Mouse (Mus musculus): ENCODE measurements around the gene Nacc2. TPM values are rescaled to one million over a fixed set of nuclear protein-coding genes. Genes with fewer than 3 reads are reported as not detected.

The Nacc2 gene
- polyA plus RNA-seq, 1 experiment from 2014 or later: 9.0 TPM

GRCm38 (mm10) chr2:26048816-26049215, 74.2 kb downstream of the Nacc2 start:
- Histone ChIP-seq H3K4me2 (replicated peaks) (no peak overlapping the region), H3K4me1 (no peaks in the 10 kb centered on the region), H3K9me3 (replicated peaks) (no peaks in the 10 kb centered on the region), H3K27me3 (no peaks in the 10 kb centered on the region), H3K9ac (no peak overlapping the region), H3K4me3 (replicated peaks) (no peak overlapping the region), H3K36me3 (no peaks in the 10 kb centered on the region), H3K27ac (replicated peaks) (no peak overlapping the region)
- no peak for ATAC-seq (ENCODE audit: insufficient number of reproducible peaks, low FRiP score, low TSS enrichment, low read depth)
- WGBS: 53% methylated on average over 5 of the region's 5 CpGs

DNA sequence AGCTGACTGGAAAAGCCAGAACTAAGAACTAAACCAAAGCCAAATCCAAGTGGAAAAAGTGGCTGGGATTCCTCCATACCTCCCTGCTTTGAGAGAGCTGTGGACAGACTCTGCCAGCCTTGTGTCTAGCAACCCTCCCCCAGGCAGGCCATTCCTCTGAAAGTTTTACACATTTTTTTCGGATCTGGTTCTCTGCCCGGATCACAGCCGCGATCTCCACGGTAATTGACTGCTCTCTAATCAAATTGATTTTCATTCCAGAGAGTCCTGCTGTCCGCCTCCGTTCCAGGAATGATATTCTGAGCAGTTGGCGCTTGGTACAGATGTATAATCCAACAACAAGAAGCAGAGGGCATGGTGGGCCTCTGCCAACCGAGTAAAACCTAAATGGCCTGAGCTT, 78.8 kb downstream of the Nacc2 start:
- Histone ChIP-seq H3K36me3 (no peaks in the 10 kb centered on the region), H3K9me3 (replicated peaks) (no peaks in the 10 kb centered on the region)
- no peak for ATAC-seq (ENCODE audit: insufficient number of reproducible peaks, low FRiP score, low TSS enrichment, low read depth)

DNA sequence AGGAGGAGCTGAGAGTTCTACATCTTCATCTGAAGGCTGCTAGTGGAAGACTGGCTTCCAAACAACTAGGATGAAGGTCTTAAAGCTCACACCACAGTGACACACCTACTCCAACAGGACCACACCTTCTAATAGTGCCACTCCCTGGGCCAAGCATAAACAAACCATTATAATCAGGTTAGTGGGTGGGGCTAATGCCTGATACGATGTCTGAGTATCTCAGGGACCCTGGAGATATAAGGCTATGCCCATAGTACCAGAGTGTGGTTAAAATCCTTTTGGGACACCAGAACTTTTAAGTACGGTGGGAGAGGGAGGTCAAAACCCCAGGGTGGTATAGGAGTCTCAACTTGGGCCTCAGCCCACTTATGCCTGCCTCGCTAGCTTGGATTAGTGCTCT, 80.4 kb downstream of the Nacc2 start:
- no peak overlapping the region for H3K9ac ChIP-seq
- H3K36me3 ChIP-seq: no peaks in the 10 kb centered on the region
- H3K4me1 ChIP-seq: peaks cover 4% of the 10 kb centered on the region; the same call in 1 of the 2 replicates
- ATAC-seq (ENCODE audit: insufficient number of reproducible peaks, low FRiP score, low TSS enrichment, low read depth): no peak
- no peaks in the 10 kb centered on the region for H3K9me3 ChIP-seq (replicated peaks)
- no peak overlapping the region for H3K4me3 ChIP-seq (replicated peaks)
- H3K27ac ChIP-seq (replicated peaks): no peak overlapping the region
- H3K27me3 ChIP-seq: no peaks in the 10 kb centered on the region
- 73% methylated on average over 3 of the region's 3 CpGs for whole genome bisulfite sequencing
- H3K4me2 ChIP-seq (replicated peaks): no peak overlapping the region

More for the DNA sequence above, 78.8 kb downstream of the Nacc2 start:
- Histone ChIP-seq H3K9ac (no peak overlapping the region), H3K27me3 (no peaks in the 10 kb centered on the region), H3K4me2 (replicated peaks) (no peak overlapping the region), H3K4me1 (peaks cover 4% of the 10 kb centered on the region; the same call in 1 of the 2 replicates), H3K27ac (replicated peaks) (no peak overlapping the region), H3K4me3 (replicated peaks) (no peak overlapping the region)
- WGBS: 57% methylated on average over 9 of the region's 9 CpGs

DNA sequence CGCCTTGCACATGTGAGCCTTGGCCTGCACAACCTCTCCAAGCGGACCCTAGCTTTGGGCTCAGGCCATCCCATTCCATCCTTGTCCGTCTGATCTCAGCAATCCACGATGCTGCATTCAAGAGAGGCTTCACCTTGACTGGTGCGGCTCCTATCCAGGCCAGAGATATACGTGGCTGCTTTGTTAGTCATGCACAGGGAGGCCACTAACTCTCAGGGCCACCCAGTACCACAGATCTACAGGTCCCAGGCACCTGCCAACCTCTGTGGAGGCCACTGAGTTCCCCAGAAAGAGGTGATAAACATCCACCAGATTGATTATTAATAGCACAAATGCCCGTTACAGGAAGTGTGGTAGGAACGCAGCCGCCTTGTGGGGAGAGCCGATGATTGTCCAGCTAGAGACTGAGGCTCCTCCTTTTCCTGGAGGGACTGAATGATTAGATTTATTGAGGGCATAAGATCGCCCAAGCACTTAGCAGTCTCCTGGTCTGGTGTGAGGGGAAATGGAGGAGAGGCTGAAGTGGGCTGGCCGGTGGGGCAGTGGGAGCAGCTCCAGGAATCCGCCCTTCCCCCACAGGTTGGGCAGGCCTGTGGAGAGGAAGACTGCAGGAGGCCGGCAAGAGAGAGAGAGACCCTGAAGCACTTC, 81.7 kb downstream of the Nacc2 start:
- Histone ChIP-seq H3K4me1 (peaks cover 4% of the 10 kb centered on the region; the same call in 1 of the 2 replicates), H3K4me3 (replicated peaks) (no peak overlapping the region), H3K4me2 (replicated peaks) (no peak overlapping the region), H3K9me3 (replicated peaks) (no peaks in the 10 kb centered on the region), H3K9ac (no peak overlapping the region), H3K36me3 (no peaks in the 10 kb centered on the region), H3K27me3 (no peaks in the 10 kb centered on the region), H3K27ac (replicated peaks) (no peak overlapping the region)
- WGBS: 58% methylated on average over 14 of the region's 14 CpGs
- ATAC-seq (ENCODE audit: insufficient number of reproducible peaks, low FRiP score, low TSS enrichment, low read depth): no peak

DNA sequence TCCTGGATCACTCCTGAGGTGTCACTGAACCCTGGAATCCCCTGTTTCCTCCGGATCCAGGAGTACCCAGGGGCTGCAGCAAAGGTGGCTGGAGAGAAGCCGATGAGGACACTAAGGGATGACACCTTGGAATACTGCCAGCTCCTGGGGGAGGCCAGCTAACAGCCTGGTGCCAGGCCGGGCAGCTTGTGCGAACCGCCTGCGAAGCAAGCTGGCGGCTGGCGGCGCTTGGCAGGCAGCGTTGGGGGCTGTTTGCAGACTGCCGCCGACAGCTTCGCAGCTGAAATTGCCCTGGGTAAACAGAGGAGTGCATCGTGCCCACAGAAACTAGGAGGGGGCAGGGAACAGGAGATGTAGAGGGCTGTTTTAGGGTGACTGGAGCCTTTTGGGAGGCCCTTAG, 83.1 kb downstream of the Nacc2 start:
- no peak overlapping the region for H3K4me2 ChIP-seq (replicated peaks)
- H3K4me1 ChIP-seq: peaks cover 4% of the 10 kb centered on the region; the same call in 1 of the 2 replicates
- H3K4me3 ChIP-seq (replicated peaks): no peak overlapping the region
- ATAC-seq (ENCODE audit: insufficient number of reproducible peaks, low FRiP score, low TSS enrichment, low read depth): no peak
- H3K27ac ChIP-seq (replicated peaks): no peak overlapping the region
- WGBS: 56% methylated on average over 14 of the region's 14 CpGs
- no peaks in the 10 kb centered on the region for H3K9me3 ChIP-seq (replicated peaks)
- H3K36me3 ChIP-seq: no peaks in the 10 kb centered on the region
- H3K9ac ChIP-seq: no peak overlapping the region
- H3K27me3 ChIP-seq: no peaks in the 10 kb centered on the region

GRCm38 (mm10) chr2:26037386-26037785, 85.6 kb downstream of the Nacc2 start:
- no peaks in the 10 kb centered on the region for H3K9me3 ChIP-seq (replicated peaks)
- WGBS: 71% methylated on average over 6 of the region's 6 CpGs
- H3K4me3 ChIP-seq (replicated peaks): no peak overlapping the region
- no peak overlapping the region for H3K9ac ChIP-seq
- no peak for ATAC-seq (ENCODE audit: insufficient number of reproducible peaks, low FRiP score, low TSS enrichment, low read depth)
- peaks cover 4% of the 10 kb centered on the region; the same call in 1 of the 2 replicates for H3K27me3 ChIP-seq
- no peaks in the 10 kb centered on the region for H3K36me3 ChIP-seq
- H3K4me1 ChIP-seq: peaks cover 4% of the 10 kb centered on the region; the same call in 1 of the 2 replicates
- no peak overlapping the region for H3K4me2 ChIP-seq (replicated peaks)
- no peak overlapping the region for H3K27ac ChIP-seq (replicated peaks)

DNA sequence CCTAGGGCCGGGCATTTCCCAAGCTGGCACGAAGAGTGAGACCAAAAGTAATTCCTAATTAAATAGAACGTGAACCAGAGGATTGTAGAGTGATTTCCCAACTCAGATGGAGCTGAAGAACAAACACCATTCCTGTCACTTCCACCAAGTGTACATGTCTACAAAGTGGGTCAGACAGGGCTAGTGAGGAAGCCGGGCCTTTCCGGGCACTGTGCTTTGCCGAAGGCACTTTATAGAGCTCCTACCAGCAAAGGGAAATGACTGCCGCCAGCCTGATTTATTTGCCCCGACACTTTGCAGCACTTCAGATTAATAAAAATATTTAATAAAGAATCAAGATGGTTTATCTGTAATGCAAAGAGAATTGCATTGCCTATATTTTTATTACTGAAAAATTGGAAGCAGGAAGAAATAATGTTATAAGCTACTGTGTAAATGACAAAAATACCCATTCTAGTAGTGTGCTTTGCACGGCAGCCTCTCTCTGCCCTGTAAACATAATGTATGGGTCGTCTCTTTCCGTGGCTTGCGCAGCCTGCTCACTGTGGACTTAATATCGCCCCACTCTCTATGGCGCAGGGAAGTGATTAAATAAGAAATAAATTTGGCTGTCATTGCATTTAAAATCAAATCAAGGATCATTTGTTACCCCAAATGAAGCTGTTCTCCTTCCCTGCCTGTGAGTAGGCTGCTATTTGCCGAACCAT, 88.5 kb downstream of the Nacc2 start:
- no peak for ATAC-seq (ENCODE audit: insufficient number of reproducible peaks, low FRiP score, low TSS enrichment, low read depth)
- no peak overlapping the region for H3K4me2 ChIP-seq (replicated peaks)

DNA sequence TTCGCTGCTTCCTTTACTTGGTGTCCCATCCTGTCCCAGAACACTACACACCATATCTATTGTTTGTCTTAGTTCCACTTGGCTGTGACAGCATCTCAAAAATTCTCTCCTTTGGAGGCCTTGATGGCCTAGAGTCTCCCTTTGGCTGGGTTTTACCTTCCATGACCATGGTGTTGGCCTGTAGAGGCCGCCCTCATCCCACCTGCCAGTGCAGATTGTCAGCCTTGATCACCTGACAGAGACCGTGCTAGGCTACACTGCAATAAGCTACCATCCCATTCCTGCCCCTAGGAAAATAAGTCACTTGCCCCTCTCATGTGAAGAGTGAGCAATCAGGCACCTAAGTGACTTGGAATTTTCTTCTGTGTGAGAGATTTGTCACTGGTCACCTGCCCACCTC, 92.7 kb downstream of the Nacc2 start:
- 47% methylated on average over 3 of the region's 3 CpGs for WGBS
- no peak overlapping the region for H3K27ac ChIP-seq (replicated peaks)
- H3K9me3 ChIP-seq (replicated peaks): no peaks in the 10 kb centered on the region
- peaks cover 8% of the 10 kb centered on the region; the same call in 1 of the 2 replicates for H3K27me3 ChIP-seq
- H3K4me2 ChIP-seq (replicated peaks): no peak overlapping the region
- H3K36me3 ChIP-seq: no peaks in the 10 kb centered on the region
- H3K4me3 ChIP-seq (replicated peaks): no peak overlapping the region
- H3K4me1 ChIP-seq: no peaks in the 10 kb centered on the region
- H3K9ac ChIP-seq: no peak overlapping the region
- no peak for ATAC-seq (ENCODE audit: insufficient number of reproducible peaks, low FRiP score, low TSS enrichment, low read depth)

More for the DNA sequence above, 88.5 kb downstream of the Nacc2 start:
- Histone ChIP-seq H3K27ac (replicated peaks) (no peak overlapping the region), H3K27me3 (peaks cover 4% of the 10 kb centered on the region; the same call in 1 of the 2 replicates), H3K9ac (no peak overlapping the region), H3K4me3 (replicated peaks) (no peak overlapping the region), H3K9me3 (replicated peaks) (no peaks in the 10 kb centered on the region), H3K4me1 (no peaks in the 10 kb centered on the region), H3K36me3 (no peaks in the 10 kb centered on the region)
- WGBS: 82% methylated on average over 15 of the region's 15 CpGs

GRCm38 (mm10) chr2:26024138-26025075, 98.6 kb downstream of the Nacc2 start:
- H3K27me3 ChIP-seq: 0 out of 2 replicates have a peak, but pooled peaks cover 3% of the 10 kb centered on the region
- no peak for ATAC-seq (ENCODE audit: insufficient number of reproducible peaks, low FRiP score, low TSS enrichment, low read depth)
- H3K9me3 ChIP-seq (replicated peaks): no peaks in the 10 kb centered on the region
- no peak overlapping the region for H3K4me3 ChIP-seq (replicated peaks)
- H3K4me2 ChIP-seq (replicated peaks): no peak overlapping the region
- H3K36me3 ChIP-seq: no peaks in the 10 kb centered on the region
- H3K27ac ChIP-seq (replicated peaks): no peak overlapping the region
- H3K4me1 ChIP-seq: peaks cover 14% of the 10 kb centered on the region
- H3K9ac ChIP-seq: no peak overlapping the region
- 40% methylated on average over 4 of the region's 4 CpGs for WGBS

DNA sequence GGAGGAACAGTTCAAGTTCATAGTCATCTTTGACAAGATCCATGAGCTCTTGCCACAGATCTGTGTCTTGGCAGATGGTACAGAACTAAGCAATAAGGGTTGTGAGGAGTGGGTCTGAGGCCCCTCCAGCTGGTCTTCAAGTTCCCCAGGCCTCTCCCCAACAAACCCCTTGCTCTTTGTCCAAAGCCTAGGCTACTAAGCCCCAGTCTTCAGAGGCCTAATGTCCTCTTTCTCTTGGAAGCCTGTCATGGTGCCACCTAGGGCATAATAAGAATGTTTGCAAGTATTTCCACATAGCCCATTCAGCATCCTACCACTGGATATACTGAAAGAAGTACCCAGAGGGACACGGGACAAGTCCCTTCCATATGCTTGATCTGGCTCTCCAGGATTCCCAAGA, 100.4 kb downstream of the Nacc2 start:
- H3K36me3 ChIP-seq: no peaks in the 10 kb centered on the region
- H3K4me1 ChIP-seq: peaks cover 14% of the 10 kb centered on the region
- no peak overlapping the region for H3K27ac ChIP-seq (replicated peaks)
- H3K9ac ChIP-seq: no peak overlapping the region
- no peak for ATAC-seq (ENCODE audit: insufficient number of reproducible peaks, low FRiP score, low TSS enrichment, low read depth)
- no peaks in the 10 kb centered on the region for H3K9me3 ChIP-seq (replicated peaks)
- H3K4me2 ChIP-seq (replicated peaks): no peak overlapping the region
- WGBS: 68% methylated on average over 1 of the region's 1 CpGs
- H3K4me3 ChIP-seq (replicated peaks): no peak overlapping the region
- H3K27me3 ChIP-seq: 0 out of 2 replicates have a peak, but pooled peaks cover 3% of the 10 kb centered on the region

DNA sequence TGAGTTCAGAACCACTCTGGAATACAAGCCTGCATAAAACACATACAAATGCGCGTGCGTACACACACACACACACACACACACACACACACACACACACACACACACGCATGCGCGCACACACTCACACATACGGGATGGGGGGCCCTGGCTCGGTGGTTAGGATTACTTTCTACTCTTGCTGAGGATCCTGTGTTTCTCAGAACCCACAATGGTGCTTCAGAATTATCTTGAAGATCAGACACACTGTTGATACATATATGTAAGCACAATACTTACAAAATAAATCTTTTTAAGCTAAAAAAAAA, 100.8 kb downstream of the Nacc2 start:
- Histone ChIP-seq H3K27ac (replicated peaks) (no peak overlapping the region), H3K4me2 (replicated peaks) (peak overlapping the region; percentile 85; the same call in 1 of the 2 replicates), H3K4me3 (replicated peaks) (no peak overlapping the region), H3K4me1 (peaks cover 14% of the 10 kb centered on the region), H3K9ac (no peak overlapping the region), H3K36me3 (no peaks in the 10 kb centered on the region), H3K9me3 (replicated peaks) (no peaks in the 10 kb centered on the region), H3K27me3 (0 out of 2 replicates have a peak, but pooled peaks cover 3% of the 10 kb centered on the region)
- 77% methylated on average over 8 of the region's 8 CpGs for WGBS
- no peak for ATAC-seq (ENCODE audit: insufficient number of reproducible peaks, low FRiP score, low TSS enrichment, low read depth)

All from embryonic facial prominence, embryonic 15.5 days (tissue).